Mouse (Mus musculus): ENCODE data around the gene Ttc7b.

- TF ChIP-seq EP300 (IDR thresholded peaks at IDR 0.05; ENCODE audit: low read depth) (no peak), CTCF (IDR thresholded peaks at IDR 0.05; ENCODE audit: low read depth) (no peak)
Observed at GRCm38 (mm10) chr12:100493211-100493610, 27.4 kb downstream of the Ttc7b start.

Data from liver, postnatal 0 days (tissue).